Mouse (Mus musculus) lung, postnatal 36 days (tissue): ENCODE measurements around the gene BC107364.
"Not testable (repeated sequence)": the region's sequence is repeated elsewhere in the genome, so short reads cannot be mapped to it uniquely, and the experiment has no call there.

Experiments used
- DNase-seq: peaks from one replicate; pipeline ENCODE4 v3.0.0; 2022; ENCODE audit warnings: mixed read lengths

The BC107364 gene

DNA sequence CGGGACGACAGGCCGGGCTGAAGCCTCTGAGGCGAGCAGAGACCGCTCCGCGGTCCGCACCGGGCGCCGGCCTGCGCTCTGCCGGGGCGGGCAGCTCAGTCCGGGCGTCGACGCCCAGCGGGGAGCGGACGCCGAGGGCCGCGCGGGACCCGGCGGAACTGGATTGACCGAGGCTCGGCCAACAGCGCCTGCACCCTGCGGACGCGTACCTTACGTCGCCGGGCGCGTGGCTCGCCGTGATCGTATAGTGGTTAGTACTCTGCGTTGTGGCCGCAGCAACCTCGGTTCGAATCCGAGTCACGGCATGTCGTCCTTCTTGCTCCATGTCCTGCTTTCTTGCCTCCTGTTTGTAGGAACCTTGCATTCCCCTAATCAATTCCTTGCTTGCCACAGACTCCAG, at the start of gene BC107364:
TSS of gene BC107364 (minus strand) at position 45 of the 400 bp plus-strand sequence.
- DNase-seq, result not testable (repeated sequence)

DNA sequence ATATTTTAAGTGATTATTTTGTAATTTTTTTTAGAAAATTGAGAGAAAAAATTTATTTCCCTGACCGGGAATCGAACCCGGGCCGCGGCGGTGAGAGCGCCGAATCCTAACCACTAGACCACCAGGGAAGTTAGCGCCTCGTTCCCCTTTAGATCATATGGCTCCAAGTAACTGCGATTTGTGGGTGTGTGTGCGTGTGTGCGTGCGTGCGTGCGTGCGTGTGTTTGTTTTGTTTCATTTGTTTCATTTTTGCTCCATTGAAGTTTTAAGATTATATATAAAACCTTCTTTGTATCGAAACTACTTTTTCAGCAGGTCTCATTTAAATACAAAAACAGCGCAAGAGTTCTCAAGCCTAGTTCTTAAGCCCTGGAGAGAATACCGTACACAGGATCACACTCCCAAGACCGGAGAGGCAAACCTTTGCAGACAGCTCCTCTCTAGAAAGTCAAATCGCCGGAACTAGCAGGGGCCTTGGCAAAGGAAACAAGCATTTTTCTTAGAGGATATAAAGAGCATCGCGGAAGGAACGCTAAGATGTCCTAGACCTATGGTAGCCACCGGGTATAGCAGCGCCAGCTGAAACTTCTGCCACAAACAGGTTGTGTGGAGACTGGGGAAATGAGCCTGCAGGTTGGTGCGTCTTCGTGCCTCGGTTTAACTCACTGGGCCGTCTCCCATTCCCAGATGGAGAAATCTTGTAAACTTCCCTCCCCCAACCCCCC, 49.4 kb upstream of the BC107364 start:
- peak; percentile 95 for DNase-seq

DNA sequence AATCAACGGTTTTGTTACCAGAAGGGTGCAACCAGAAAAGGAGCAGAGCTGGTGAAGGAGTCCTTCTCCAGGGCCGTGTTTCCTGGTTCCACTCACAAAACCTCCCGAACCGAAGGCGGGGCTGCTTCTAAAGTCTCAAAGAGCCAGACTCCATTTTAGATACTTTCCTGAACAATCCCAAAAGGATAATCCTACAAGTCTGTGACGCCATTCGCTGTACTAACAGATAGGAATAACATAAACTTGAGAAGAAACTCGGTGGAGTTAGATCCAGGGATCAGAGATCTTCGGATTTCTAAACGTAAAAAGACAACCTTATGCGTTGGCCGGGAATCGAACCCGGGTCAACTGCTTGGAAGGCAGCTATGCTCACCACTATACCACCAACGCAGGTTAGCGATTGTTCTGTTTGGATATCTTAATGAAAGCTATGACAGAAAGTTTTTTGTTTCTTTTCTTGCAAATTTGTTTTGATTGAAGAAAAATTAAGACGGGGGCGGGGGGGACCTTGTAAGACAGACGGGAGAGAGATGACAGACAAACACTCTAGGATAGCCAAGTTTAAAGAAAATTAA, 48.7 kb upstream of the BC107364 start:
- peak; percentile 94 for DNase-seq

DNA sequence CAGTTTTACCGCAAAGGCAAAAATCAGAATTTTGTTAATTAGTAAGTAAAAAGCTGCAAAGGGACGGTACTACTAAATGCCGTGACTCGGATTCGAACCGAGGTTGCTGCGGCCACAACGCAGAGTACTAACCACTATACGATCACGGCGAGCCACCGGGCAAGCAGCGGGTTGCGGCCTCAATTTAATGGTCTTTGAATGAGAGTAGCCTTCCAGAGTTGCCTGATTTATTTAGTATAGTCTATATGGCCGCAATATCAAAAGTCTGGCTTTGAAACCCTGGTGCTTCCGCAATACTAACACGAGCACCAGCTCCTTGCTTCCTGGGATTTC, 48.1 kb upstream of the BC107364 start:
- peak; percentile 98 for DNase-seq

DNA sequence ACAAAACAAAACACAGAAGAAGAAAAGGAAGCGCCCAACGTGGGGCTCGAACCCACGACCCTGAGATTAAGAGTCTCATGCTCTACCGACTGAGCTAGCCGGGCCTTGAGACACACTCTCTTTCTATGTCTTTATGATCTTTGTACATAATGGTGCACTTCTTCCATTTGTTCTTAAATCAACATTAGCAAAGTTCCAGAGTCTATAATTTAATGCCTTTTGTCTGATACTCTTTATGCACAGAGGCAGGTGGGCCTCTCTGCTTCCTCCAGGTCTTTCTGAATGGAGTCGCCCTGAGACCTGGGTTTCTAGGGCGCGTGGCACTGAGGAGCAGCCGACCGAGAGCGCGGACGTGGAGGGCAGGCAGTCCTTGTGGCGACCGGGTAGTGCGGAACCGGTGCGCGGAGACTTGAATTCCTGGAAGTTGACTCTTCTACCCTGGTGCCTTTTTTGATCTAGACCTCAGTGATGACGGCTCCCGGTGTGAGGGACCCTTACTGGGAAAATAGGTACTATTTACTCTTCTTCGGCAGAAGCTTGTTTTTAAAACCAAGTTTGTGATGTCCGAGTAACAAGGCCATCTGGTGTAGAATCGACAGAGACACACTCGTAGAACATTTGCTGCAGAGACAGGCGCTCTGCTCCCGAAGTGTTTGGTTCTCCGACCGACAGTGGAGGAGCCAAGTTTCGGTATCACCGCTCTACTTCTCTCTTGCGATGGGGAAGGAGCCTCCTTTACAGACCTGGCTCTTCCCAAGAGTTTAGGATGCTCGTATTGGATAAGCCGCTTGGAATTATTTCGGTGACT, 47.6 kb upstream of the BC107364 start:
- peak; percentile 87 for DNase-seq

DNA sequence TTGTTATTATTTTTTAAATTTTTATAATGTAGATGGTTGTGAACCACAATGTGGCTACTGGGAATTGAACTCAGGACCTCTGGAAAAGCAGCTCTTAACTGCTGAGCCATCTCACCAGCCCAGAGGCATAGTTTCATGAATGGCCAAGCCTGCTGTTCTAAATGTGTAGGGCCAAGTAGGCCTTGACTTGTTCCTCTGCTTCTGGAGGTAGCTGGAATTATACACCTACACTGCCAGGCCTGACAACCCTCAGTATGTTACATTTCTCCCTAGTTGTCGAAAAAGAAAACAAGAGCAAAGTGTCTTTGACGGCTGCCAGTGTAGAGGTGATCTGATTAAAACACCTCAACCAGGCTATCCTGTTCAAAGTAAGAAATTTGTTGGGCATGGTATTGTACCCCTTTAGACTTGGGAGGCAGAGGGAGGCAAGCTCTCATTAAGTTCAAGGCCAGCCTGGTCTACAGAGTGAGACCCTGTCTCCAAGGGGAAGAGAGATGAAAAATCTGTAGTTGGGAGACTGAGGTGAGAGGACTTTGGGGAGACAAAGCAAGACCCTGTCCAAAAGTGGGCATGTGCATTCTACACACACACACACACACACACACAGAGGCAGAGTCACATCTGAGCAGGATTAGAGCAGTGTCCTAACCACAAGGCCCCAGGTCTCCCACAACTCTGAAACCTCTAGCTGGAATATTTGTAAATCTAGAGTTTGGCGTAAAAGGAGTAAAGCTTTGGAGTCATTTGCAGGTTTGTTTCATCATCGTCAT, 46.6 kb upstream of the BC107364 start:
- DNase-seq, result no peak

DNA sequence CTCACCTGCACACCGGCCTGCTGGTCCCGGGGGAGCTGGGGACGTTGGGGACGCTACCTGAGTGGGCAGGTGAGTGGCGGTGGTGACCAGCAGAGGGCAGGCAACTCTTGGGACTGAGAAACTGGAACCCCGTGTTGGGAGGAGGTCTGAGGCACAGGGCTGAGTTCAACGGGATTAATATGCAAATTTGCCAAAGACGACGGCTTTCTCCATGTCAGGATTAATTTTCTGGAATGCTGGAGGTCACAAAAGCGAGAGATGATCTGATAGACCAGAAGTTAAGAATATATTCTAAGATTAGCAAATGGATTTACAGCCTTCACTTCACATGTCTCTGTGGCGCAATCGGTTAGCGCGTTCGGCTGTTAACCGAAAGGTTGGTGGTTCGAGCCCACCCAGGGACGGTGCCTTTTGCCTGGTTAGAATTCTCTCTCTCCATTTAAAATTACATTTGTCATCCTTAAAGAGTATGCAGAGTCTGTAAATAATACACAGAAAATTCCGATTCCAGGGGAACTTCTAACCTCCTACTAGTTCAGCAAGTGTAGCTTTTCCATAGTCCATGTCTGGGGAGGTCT, 45.4 kb upstream of the BC107364 start:
- peak; percentile 86 for DNase-seq

DNA sequence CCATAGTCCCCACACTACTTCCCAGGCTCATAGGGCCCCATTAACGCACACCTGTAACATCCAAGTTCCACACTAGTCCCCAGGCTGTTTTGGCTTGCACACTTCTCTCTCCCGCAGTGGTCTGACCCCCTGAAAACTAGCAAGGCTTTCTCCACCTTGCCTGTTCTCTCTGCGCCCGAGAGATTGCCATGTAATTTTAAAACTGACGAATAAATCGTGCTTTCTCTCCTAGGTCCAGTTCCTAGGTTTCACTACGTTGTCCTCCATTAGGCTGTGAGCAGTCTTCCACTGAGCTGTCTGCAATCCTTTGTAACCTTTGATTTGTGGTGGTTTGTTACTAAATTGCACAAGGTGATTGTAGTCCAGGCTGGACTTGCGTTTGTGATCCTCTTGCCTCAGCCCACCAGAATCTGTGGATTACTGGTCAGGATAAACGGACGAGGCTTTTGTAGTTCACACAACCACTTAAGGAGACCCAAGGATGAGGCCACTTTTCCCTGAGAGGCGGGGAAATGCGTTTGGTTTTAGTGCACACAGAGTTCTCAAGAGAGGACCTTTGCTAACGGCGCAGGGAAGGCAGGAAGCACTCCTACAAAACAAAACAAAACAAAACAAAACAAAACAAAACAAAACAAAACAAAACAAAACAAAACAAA, 44.6 kb upstream of the BC107364 start:
- DNase-seq, result not testable (repeated sequence)

DNA sequence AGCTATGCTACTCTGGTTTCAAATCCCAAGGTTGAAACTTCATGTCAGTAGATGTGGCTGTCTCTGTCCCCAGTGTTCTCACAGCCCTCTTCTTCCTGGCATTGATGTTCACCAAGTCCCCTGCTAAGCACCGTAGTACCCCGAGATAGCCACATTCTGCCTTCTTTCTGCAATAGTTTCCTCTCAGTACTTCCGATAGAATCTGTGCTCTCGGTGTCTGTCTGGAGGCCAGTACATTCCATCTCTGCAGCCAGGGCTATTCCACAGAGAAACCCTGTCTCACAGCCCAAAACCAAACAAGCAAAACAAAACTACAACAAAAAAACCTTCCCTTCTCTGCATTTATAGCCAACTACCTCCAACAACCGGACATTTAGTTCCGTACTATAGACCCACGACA, 44.1 kb upstream of the BC107364 start:
- no peak for DNase-seq

DNA sequence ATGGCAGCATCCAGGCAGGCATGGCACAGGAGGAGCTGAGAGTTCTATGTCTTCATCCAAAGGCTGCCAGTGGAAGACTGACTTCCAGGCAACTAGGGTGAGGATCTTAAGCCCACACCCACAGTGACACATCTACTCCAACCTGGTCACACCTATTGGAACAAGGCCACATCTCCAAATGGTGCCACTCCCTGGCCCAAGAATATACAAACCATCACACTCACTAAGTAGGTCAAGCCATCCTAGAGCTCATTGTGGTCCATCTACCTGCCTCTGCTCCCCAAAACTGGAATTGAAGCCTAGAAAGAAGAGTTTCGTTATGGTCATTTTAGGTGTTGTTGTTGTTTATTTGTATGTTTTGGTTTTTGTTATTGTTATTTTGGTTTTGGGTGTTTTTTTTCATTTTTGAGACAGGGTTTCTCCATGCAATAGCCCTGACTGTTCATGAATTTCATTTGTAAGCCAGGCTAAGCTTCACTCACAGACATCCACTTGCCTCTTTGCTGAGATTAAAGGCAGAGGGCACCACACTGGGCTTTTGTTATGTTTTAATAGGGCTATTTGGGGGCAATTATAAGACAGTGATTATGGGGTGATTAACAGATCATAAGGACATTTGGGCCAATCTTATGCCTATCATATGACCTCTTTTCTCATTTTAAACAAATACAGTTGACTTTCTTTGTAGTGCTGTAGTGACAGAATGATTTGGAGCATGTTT, 43.5 kb upstream of the BC107364 start:
- no peak for DNase-seq

DNA sequence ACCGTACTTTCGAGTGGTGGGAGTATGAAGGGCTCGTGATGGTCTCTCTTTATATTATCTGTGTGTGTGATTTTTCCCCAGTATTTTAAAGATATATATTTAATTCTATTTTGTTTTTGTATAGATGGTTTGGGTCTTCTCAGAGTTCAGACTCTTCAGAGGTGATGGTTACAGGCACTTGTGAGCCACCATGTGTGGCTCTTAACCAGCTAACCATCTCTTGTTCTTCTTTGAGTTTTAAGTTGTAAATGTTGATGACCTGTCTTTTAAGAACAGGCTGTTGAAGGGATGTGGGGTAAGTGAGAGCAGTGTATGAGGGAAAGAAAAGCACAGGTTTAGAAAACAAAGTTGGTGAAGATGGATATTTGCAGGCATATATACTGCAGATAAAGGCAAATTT, 42.8 kb upstream of the BC107364 start:
- DNase-seq, result no peak

DNA sequence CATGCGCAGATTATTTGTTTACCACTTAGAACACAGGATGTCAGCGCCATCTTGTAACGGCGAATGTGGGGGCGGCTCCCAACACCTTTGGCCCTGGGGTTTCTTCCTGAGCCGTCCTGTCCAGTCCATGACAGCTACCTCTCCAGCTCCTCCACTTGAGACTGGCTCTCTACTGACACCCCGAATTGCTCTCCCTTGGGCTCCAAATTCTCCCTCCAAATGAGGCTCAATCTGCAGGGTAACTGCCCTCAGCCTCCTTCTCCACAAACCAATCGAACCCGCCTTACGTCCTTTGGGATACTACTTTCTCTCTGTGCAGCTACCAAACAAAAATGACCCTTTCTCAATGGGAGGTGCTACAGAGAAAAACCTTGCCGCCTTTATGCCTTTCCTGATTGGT, 42.4 kb upstream of the BC107364 start:
- DNase-seq, result not testable (repeated sequence)

DNA sequence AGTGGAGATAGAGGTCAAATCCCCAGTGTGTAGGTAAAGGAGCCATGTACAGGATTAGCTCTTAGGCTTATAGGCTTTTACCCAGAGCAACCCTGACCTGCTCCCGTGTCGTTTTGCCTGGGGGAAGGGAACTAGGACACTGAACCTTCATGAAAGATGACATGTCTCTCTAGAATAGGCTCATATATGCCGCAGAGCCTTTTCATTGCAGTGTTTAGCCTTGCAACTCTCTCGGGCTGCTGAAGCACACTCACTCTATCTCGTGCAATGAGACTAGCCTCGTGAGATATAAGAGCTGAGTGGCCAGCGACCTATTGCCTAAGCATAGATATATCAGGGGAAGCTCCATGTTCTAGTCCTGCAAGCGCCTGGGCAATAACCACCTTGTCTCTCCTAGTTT, 37.5 kb upstream of the BC107364 start:
- not testable (repeated sequence) for DNase-seq

DNA sequence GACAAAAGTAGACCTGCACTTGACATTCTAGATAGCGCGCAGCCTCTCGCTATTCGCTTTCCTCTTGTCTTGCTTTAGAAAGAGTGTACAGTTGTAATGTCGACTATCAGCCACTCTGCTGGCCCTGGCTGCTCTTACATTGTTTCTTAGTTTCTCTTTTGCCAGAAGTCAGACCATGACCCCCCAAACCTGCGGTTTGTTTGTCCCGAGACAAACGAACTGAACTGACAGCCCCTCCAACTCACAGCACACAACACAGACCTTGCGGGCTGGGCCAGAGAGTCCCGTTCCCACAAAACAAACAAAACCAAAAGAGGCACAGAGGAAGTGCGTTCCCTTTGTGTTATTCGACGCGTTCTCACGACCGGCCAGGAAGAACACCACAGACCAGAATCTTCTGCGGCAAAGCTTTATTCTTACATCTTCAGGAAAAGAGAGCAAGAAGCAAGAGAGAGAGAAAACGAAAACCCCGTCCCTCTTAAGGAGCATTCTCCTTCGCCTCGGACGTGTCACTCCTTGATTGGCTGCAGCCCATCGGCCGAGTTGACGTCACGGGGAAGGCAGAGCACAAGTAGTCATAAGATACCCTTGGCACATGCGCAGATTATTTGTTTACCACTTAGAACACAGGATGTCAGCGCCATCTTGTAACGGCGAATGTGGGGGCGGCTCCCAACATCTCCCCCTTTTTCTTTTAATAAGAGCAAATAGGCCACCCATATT, 37.0 kb upstream of the BC107364 start:
- not testable (repeated sequence) for DNase-seq

DNA sequence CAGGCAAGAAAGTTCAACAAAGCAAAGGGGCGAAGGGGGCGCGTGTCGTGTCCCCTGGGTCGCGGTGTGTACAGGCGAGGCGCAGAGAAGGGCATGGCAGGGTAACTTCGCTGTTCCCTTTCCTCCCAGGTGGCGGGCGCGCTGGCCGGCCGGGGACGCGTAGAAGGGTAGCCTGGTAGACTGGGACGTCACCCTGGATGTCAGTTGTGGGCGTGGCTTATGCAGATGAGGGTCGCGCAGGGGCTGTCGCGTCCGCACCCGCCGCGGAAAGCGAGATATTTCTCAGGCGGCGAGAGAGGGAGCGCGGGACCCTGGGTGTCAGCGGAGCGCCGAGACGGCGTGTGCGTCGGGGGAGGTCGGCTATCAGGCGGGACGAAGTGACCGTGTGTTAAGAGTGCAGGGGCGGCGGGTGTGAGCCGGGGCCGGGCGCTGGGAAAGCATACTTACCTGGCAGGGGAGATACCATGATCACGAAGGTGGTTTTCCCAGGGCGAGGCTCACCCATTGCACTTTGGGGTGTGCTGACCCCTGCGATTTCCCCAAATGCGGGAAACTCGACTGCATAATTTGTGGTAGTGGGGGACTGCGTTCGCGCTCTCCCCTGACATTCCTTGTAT, 36.3 kb upstream of the BC107364 start:
- not testable (repeated sequence) for DNase-seq

DNA sequence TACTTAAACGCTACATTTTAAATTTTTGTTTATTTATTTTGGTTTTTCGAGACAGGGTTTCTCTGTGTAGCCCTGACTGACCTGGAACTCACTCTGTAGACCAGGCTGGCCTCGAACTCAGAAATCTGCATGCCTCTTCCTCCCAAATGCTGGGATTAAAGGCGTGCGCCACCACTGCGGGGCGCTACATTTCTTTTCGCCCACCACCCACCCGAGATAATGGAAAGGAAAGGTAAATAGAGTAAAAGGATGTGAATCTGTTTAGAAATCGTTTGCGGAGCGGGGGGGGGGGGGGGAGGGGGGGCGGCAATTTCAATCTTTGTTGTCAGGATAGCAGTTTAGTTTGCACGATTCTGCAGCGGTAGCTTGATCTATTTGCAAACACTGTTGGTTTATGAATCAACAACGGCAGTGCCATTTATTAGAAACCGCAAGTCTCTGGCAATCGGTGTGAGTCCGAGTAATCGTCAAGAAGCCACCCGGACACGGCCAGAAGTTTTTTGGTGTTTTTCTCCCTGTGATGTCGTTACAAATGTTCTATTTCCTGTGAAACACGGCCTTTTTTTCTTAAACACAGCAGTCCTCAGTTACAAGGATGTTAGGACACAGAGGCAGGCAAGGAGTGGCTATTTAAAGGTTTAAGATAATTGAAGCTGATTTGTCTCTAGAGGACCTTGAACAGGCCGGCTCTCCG, 35.6 kb upstream of the BC107364 start:
- peak; percentile 60 for DNase-seq

DNA sequence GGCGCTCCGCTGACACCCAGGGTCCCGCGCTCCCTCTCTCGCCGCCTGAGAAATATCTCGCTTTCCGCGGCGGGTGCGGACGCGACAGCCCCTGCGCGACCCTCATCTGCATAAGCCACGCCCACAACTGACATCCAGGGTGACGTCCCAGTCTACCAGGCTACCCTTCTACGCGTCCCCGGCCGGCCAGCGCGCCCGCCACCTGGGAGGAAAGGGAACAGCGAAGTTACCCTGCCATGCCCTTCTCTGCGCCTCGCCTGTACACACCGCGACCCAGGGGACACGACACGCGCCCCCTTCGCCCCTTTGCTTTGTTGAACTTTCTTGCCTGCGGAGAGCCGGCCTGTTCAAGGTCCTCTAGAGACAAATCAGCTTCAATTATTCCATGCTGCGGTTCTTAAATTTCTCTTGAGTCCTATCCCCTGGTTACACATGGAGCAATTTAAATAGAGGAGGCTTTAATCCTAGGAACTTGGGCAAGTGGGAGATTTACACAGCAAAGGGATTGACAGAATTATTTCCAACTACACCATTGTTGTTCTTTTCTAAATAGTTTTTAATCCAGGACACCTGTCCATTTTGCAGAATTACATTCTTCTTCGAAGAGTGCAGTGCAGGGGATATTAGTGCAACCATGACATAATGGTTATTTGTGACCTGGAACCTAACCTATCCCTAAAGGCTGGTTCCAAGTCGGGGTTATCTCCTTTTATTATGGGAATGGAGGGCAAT, 34.9 kb upstream of the BC107364 start:
- DNase-seq, result not testable (repeated sequence)

DNA sequence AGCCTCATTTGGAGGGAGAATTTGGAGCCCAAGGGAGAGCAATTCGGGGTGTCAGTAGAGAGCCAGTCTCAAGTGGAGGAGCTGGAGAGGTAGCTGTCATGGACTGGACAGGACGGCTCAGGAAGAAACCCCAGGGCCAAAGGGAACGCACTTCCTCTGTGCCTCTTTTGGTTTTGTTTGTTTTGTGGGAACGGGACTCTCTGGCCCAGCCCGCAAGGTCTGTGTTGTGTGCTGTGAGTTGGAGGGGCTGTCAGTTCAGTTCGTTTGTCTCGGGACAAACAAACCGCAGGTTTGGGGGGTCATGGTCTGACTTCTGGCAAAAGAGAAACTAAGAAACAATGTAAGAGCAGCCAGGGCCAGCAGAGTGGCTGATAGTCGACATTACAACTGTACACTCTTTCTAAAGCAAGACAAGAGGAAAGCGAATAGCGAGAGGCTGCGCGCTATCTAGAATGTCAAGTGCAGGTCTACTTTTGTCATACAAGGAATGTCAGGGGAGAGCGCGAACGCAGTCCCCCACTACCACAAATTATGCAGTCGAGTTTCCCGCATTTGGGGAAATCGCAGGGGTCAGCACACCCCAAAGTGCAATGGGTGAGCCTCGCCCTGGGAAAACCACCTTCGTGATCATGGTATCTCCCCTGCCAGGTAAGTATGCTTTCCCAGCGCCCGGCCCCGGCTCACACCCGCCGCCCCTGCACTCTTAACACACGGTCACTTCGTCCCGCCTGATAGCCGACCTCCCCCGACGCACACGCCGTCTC, 34.1 kb upstream of the BC107364 start:
- DNase-seq, result not testable (repeated sequence)
